Mouse (Mus musculus): ENCODE measurements around the gene Hps3. TPM values are rescaled to one million over a fixed set of nuclear protein-coding genes. Genes with fewer than 3 reads are reported as not detected.

Hps3 gene
- total and polyA plus RNA-seq, 3 experiments, result 7.0 to 10.5 TPM; not detected in 1

DNA sequence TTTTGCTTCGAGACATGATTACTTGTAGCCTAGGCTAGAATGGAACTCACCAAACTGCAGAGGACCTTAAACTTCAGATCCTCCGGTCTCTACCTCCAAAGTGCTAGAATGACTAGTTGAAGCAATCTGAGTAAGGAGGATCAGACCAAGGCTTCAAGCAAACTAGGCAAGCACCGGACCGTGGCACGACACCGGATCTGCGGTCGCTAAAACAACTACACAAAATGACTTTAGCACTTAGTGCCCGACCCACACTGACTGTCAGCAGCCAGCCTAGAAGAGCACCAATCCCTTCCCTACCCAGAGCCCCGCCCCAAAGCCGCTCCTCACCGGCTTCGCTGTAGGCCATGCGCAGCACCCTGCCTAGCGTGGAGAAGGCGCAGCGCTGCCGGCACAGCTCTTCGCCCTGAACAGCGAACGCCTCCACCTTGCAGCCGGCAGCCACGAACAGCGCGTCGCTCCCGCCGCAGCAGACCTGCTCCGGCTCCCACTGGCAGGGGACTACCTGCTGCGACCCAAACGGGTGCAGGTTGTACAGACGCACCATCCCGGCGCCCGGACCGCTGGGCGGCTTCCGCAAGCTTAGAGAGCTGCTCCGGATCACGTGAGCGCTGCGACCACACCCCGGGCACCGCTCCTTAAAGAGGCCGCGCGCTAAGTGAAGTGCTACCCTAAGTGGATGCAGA lies at the start of gene Hps3 (continued):
- TF ChIP-seq ZMIZ1 (IDR thresholded peaks at IDR 0.05; ENCODE audit: low read depth, low read length) (peak; percentile 74), ETS1 (IDR thresholded peaks at IDR 0.05; ENCODE audit: low read depth, low read length) (no peak), JUND (IDR thresholded peaks at IDR 0.05; ENCODE audit: low read depth, low read length) (no peak)

DNA sequence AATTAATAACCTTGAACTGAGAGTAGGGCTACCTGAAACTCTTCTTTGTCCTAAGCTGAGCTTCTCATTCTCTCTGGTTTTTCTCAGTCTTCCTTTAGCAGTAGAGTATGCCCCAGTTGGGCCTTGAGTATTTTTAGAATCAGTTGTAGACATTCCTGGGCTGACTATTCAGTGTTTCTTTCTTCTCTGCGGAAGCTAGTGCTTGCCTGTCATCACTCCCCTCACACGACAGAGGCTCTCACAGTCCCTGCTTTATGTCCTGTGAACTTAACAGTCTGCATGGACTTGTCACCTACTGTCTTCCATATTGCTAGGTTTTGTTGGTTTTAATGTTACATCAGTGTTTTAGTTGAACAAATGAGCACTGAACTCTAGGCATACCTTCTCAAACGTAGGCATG lies 47.0 kb upstream of the Hps3 start:
- Histone ChIP-seq H3K4me1 (ENCODE audit: control insufficient read depth in 1 of 2, insufficient read depth in 2 of 2, low read length in 2 of 2) (no peaks in the 10 kb centered on the region), H3K79me2 (ENCODE audit: control insufficient read depth, insufficient read depth, low read length, poor library complexity) (no peaks in the 10 kb centered on the region), H3K9ac (ENCODE audit: control insufficient read depth, low read depth, low read length, poor library complexity, severe bottlenecking) (no peak overlapping the region), H3K27me3 (ENCODE audit: control insufficient read depth in 1 of 2, insufficient read depth in 2 of 2, low read length in 2 of 2) (no peaks in the 10 kb centered on the region), H3K9me3 (replicated peaks; ENCODE audit: insufficient read depth, low read length) (no peaks in the 10 kb centered on the region), H3K4me3 (ENCODE audit: control insufficient read depth in 1 of 2, insufficient read depth in 1 of 2, low read depth in 2 of 2, low read length in 2 of 2) (no peak overlapping the region), H3K27ac (ENCODE audit: control insufficient read depth, low read depth, low read length) (no peak overlapping the region), H3K36me3 (ENCODE audit: control insufficient read depth in 1 of 2, insufficient read depth in 2 of 2, low read length in 2 of 2) (peaks cover 0 to 3% of the 10 kb centered on the region in 2 experiments; a peak in 2 of 4 replicates)
- TF ChIP-seq NELFE (IDR thresholded peaks at IDR 0.05; ENCODE audit: low read depth, low read length) (no peak), JUND (IDR thresholded peaks at IDR 0.05; ENCODE audit: low read depth, low read length) (no peak), CTCF (IDR thresholded peaks at IDR 0.05 in 2 of 3, conservative IDR thresholded peaks at IDR 0.05 in 1 of 3; ENCODE audit: control insufficient read depth in 1 of 3, insufficient read depth in 1 of 3, low read depth in 2 of 3, low read length in 3 of 3, poor library complexity in 1 of 3, severe bottlenecking in 1 of 3) (no peak), NRF1 (IDR thresholded peaks at IDR 0.05; ENCODE audit: insufficient read depth, low read depth, low read length, poor library complexity, severe bottlenecking) (no peak), MAFK (IDR thresholded peaks at IDR 0.05; ENCODE audit: borderline replicate concordance, low read depth, low read length) (no peak), HCFC1 (IDR thresholded peaks at IDR 0.05; ENCODE audit: low read depth, low read length) (no peak), MYB (IDR thresholded peaks at IDR 0.05; ENCODE audit: low read depth, low read length) (no peak), KAT2A (conservative IDR thresholded peaks at IDR 0.05; ENCODE audit: low read depth, low read length) (no peak), CHD1 (IDR thresholded peaks at IDR 0.05; ENCODE audit: low read depth, low read length) (no peak), GATA1 (IDR thresholded peaks at IDR 0.05; ENCODE audit: low read depth, low read length) (no peak), EP300 (IDR thresholded peaks at IDR 0.05; ENCODE audit: low read depth in 1 of 2, low read length in 2 of 2) (no peak), ZNF384 (IDR thresholded peaks at IDR 0.05; ENCODE audit: low read depth, low read length) (no peak), RAD21 (IDR thresholded peaks at IDR 0.05; ENCODE audit: low read depth, low read length) (no peak), ZC3H11A (IDR thresholded peaks at IDR 0.05; ENCODE audit: low read depth, low read length) (no peak), POLR2A (IDR thresholded peaks at IDR 0.05; ENCODE audit: control insufficient read depth in 1 of 2, insufficient read depth in 1 of 2, low read depth in 1 of 2, low read length in 2 of 2, poor library complexity in 1 of 2) (no peak), RCOR1 (IDR thresholded peaks at IDR 0.05; ENCODE audit: low read depth, low read length) (no peak), UBTF (IDR thresholded peaks at IDR 0.05; ENCODE audit: borderline replicate concordance, insufficient read depth, low read depth, low read length) (no peak), BHLHE40 (IDR thresholded peaks at IDR 0.05; ENCODE audit: borderline replicate concordance, low read depth, low read length) (no peak), POLR2AphosphoS5 (IDR thresholded peaks at IDR 0.05; ENCODE audit: borderline replicate concordance, low read depth, low read length) (no peak), ETS1 (IDR thresholded peaks at IDR 0.05; ENCODE audit: low read depth, low read length) (no peak)
- DNase-seq (ENCODE audit: low read depth, low spot score), result no peak

Data from MEL (cell line).